Mouse (Mus musculus) kidney, embryonic 15.5 days (tissue): ENCODE results near the gene Mob3c. TPM values are rescaled to one million over a fixed set of nuclear protein-coding genes. Genes with fewer than 3 reads are reported as not detected.

Source experiments
- polyA plus RNA-seq: library from polyadenylated mRNA; unstranded; fragments of >200 nt; fragmentation: Nextera tagmentation; extraction: Ambion mirVana; gene quantifications from 2 replicates; pipeline ENCODE4 v1.2.1, GENCODE M21; 2015

The Mob3c gene
- polyA plus RNA-seq, 1 experiment from 2014 or later = 14.6 TPM

Other genes starting within 250 kb of the Mob3c start
- 0.26 TPM in 1 of 2 replicates, not detected in the other for gene Cyp4a32, start 227.1 kb upstream of the Mob3c start, polyA plus RNA-seq
- 5.6 and 6.2 TPM in 2 replicates for gene Cyp4b1, start 180.4 kb upstream of the Mob3c start, polyA plus RNA-seq
- 36.7 and 37.2 TPM in 2 replicates for gene Efcab14, start 90.3 kb upstream of the Mob3c start, polyA plus RNA-seq
- gene Tex38, start 47.1 kb upstream of the Mob3c start, polyA plus RNA-seq = 0.28 and 0.60 TPM in 2 replicates
- 55.2 and 60.7 TPM in 2 replicates for gene Atpaf1, start 43.3 kb upstream of the Mob3c start, polyA plus RNA-seq
- 23.4 and 25.6 TPM in 2 replicates for gene Mknk1, start 11.1 kb downstream of the Mob3c start, polyA plus RNA-seq
- 0.08 TPM in 1 of 2 replicates, not detected in the other for gene Kncn, start 56.3 kb downstream of the Mob3c start, polyA plus RNA-seq
- gene 6430628N08Rik, start 62.6 kb downstream of the Mob3c start, polyA plus RNA-seq = not detected in 2 replicates
- gene Dmbx1, start 111.8 kb downstream of the Mob3c start, polyA plus RNA-seq = not detected in 2 replicates
- gene Faah, start 189.8 kb downstream of the Mob3c start, polyA plus RNA-seq = 8.9 and 10.5 TPM in 2 replicates
- 17.7 and 20.8 TPM in 2 replicates for gene Nsun4, start 225.8 kb downstream of the Mob3c start, polyA plus RNA-seq
- 524 and 598 TPM in 2 replicates for gene Uqcrh, start 247.0 kb downstream of the Mob3c start, polyA plus RNA-seq
- 72.4 and 79.5 TPM in 2 replicates for gene Lrrc41, start 247.2 kb downstream of the Mob3c start, polyA plus RNA-seq